Mouse (Mus musculus) effector memory CD4-positive, alpha-beta T cell, adult 7 months (primary cell): ENCODE data around the gene Brf1. TPM values are rescaled to one million over a fixed set of nuclear protein-coding genes. Genes with fewer than 3 reads are reported as not detected.

Experiments used
- polyA plus RNA-seq: library from polyadenylated mRNA; unstranded; fragments of 100-300 nt; shearing (Covaris generic); gene quantifications from one replicate; pipeline ENCODE4 v1.2.1, GENCODE M21; 2017

The Brf1 gene
- polyA plus RNA-seq = 191 TPM

DNA sequence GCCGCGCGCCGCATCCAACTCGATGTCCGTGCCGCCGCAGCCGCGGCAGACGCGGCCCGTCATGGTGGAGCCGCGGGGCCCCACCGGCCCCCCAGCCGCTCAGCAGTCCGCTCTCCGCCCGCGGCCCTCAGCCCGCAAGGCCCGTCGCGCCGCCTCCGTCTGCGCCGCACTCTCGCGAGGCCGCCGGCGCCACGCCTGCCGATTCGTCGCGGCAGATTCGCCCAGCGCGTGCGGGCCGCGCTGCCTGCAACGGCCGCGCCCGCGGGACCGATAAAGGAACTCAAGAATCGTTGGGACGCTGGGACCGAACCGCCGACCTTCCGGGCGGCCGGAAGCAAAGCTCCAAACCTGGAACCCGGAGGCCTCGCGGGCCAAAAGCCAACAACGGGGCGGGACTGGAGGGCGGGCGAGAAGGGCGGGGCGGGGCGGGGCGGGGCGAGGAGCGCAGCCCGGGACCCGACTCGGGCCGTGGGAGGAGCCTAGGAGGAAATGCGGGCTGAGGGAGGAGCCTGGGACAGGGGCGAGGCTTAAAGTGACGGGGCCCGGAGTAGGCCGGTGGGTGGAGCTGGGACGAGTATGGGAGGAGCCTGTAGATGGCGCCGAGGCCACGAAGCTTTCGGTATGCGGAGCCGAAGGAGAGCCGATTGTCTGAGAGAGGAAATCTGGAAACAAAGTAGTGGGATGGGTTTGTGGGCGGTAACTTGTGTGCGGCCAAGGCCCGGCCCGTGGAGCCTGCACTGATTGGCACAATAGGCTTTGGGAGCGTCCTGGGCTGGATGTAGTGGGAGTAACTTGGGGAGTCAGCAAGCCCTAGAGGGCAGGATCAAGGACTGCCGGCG lies at the start of gene Brf1:
Brf1 (minus strand) TSS at position 411 of the 839 bp plus-strand sequence.

GRCm38 (mm10) chr12:113013604-113014558 lies 13.4 kb upstream of the Brf1 start, which contains the start of gene Pacs2:
Gene Pacs2, plus strand, starts transcription at chr12:113014508.

GRCm38 (mm10) chr12:112976371-112977073 lies 24.0 kb downstream of the Brf1 start, which contains the start of gene Btbd6:
Gene Btbd6, plus strand, starts transcription at chr12:112976482.

GRCm38 (mm10) chr12:112941776-112942713 lies 58.5 kb downstream of the Brf1 start, which contains the start of gene Nudt14:
Gene Nudt14, minus strand, starts transcription at chr12:112942124.

GRCm38 (mm10) chr12:112929562-112930352 lies 70.7 kb downstream of the Brf1 start, which contains the start of gene Jag2:
Gene Jag2, minus strand, starts transcription at chr12:112929776.

Other genes starting within 250 kb of the Brf1 start
- gene Pld4, start 240.0 kb downstream of the Brf1 start, polyA plus RNA-seq = 0.68 TPM
- not detected for gene Ahnak2, start 198.0 kb downstream of the Brf1 start, polyA plus RNA-seq
- gene Clba1, start 191.8 kb downstream of the Brf1 start, polyA plus RNA-seq = 0.50 TPM
- 37.7 TPM for gene Cdca4, start 171.3 kb downstream of the Brf1 start, polyA plus RNA-seq
- gene Gpr132, start 132.5 kb downstream of the Brf1 start, polyA plus RNA-seq = 286 TPM
- gene Jag2, start 70.9 kb downstream of the Brf1 start, polyA plus RNA-seq = 1.8 TPM
- 33.1 TPM for gene Nudt14, start 58.6 kb downstream of the Brf1 start, polyA plus RNA-seq
- 67.8 TPM for gene Btbd6, start 24.2 kb downstream of the Brf1 start, polyA plus RNA-seq
- gene Pacs2, start 13.8 kb upstream of the Brf1 start, polyA plus RNA-seq = 26.2 TPM
- gene Tex22, start 73.8 kb upstream of the Brf1 start, polyA plus RNA-seq = not detected
- gene Mta1, start 97.6 kb upstream of the Brf1 start, polyA plus RNA-seq = 33.3 TPM
- gene Crip2, start 139.5 kb upstream of the Brf1 start, polyA plus RNA-seq = 43.9 TPM
- gene Crip1, start 145.6 kb upstream of the Brf1 start, polyA plus RNA-seq = 3,163 TPM
- 18.5 TPM for gene Tedc1, start 155.7 kb upstream of the Brf1 start, polyA plus RNA-seq
- gene Tmem121, start 185.2 kb upstream of the Brf1 start, polyA plus RNA-seq = 0.72 TPM